Mouse (Mus musculus) liver (tissue): Measurements from ENCODE around the gene Necap2.

Source experiments
- DNase-seq: peaks from one replicate; pipeline ENCODE4 v3.0.0-alpha.2; 2020; ENCODE audit warnings: mixed read lengths

The Necap2 gene

GRCm38 (mm10) chr4:141030541-141031206 is 47.5 kb downstream of the Necap2 start:
- no peak for DNase-seq

- no peak for DNase-seq
Observed at GRCm38 (mm10) chr4:141024992-141025391, 53.2 kb downstream of the Necap2 start.

GRCm38 (mm10) chr4:141024052-141024451 is 54.1 kb downstream of the Necap2 start:
- no peak for DNase-seq

GRCm38 (mm10) chr4:141021614-141021929 is 56.6 kb downstream of the Necap2 start:
- no peak for DNase-seq

- DNase-seq, result peak; percentile 69
Observed at GRCm38 (mm10) chr4:141020811-141021613, 57.1 kb downstream of the Necap2 start.

GRCm38 (mm10) chr4:141020220-141020619 is 57.9 kb downstream of the Necap2 start:
- DNase-seq, result no peak

- no peak for DNase-seq
Observed at GRCm38 (mm10) chr4:141017657-141018436, 60.3 kb downstream of the Necap2 start.
